Mouse (Mus musculus): ENCODE results near the gene Zc3h7b.

- TF ChIP-seq E2F4 (IDR thresholded peaks at IDR 0.05; ENCODE audit: borderline replicate concordance, low read depth, low read length): no peak
- peak; percentile 68; the same call in 1 of the 2 replicates for TF ChIP-seq MYC (IDR thresholded peaks at IDR 0.05; ENCODE audit: low read depth, low read length)
- peak in 2 of 3 experiments; percentile 76 to 93 for TF ChIP-seq CTCF (IDR thresholded peaks at IDR 0.05 in 2 of 3, conservative IDR thresholded peaks at IDR 0.05 in 1 of 3; ENCODE audit: control insufficient read depth in 1 of 3, insufficient read depth in 1 of 3, low read depth in 2 of 3, low read length in 3 of 3, poor library complexity in 1 of 3, severe bottlenecking in 1 of 3)
These were observed 86.4 kb downstream of the Zc3h7b start for GRCm38 (mm10) chr15:81831136-81831825.
